Mouse (Mus musculus) liver, postnatal 0 days (tissue): Measurements from ENCODE around the gene Myo18b. TPM values are rescaled to one million over a fixed set of nuclear protein-coding genes. Genes with fewer than 3 reads are reported as not detected.

Experiments
- ATAC-seq: fragments of 200-750 bp; cut with Nextera tagmentation; 2 replicates; pipeline ENCODE4 v1.8.0; 2017; ENCODE audit warnings: mild to moderate bottlenecking, moderate library complexity
- DNase-seq: peaks from one replicate; pipeline ENCODE4 v3.0.0-alpha.2; 2016
- H3K27ac ChIP-seq: fragments of 300-500 bp; sonication (generic); 2 replicates; pipeline ENCODE4 v1.5.1; 2014; ENCODE audit warnings: antibody characterized with exemption, moderate library complexity, mild to moderate bottlenecking, low read depth
- H3K27me3 ChIP-seq: fragments of 300-500 bp; sonication (generic); 2 replicates; pipeline ENCODE4 v1.6.1; 2014; ENCODE audit warnings: low read length, control low read depth, mixed read lengths; ENCODE audit not compliant: insufficient read depth
- H3K36me3 ChIP-seq: fragments of 300-500 bp; sonication (generic); replicated peaks from 2 replicates; pipeline ENCODE4 v1.6.1; 2014; ENCODE audit warnings: mild to moderate bottlenecking, control low read depth, low read length, moderate library complexity, mixed read lengths; ENCODE audit not compliant: insufficient read depth
- H3K4me1 ChIP-seq: fragments of 300-500 bp; sonication (generic); 2 replicates; pipeline ENCODE4 v1.6.1; 2014; ENCODE audit warnings: antibody characterized with exemption, mild to moderate bottlenecking, control low read depth; ENCODE audit not compliant: insufficient read depth
- H3K4me2 ChIP-seq: fragments of 300-500 bp; sonication (generic); 2 replicates; pipeline ENCODE4 v1.6.1; 2014; ENCODE audit warnings: low read depth, mild to moderate bottlenecking, low read length, moderate library complexity, mixed read lengths
- H3K4me3 ChIP-seq: fragments of 300-500 bp; sonication (generic); 2 replicates; pipeline ENCODE4 v1.5.1; 2014; ENCODE audit warnings: low read depth, low read length
- H3K9ac ChIP-seq: fragments of 300-500 bp; sonication (generic); replicated peaks from 2 replicates; pipeline ENCODE4 v1.6.1; 2014; ENCODE audit warnings: mild to moderate bottlenecking, moderate library complexity
- H3K9me3 ChIP-seq: fragments of 300-500 bp; sonication (generic); 2 replicates; pipeline ENCODE4 v1.6.1; 2016; ENCODE audit warnings: mild to moderate bottlenecking, control low read depth, low read length, mixed read lengths
- CTCF ChIP-seq: sonication (generic); IDR thresholded peaks from 2 replicates; pipeline ENCODE4 v1.5.1; 2016; ENCODE audit warnings: antibody characterized with exemption, low read depth
- EP300 ChIP-seq: IDR thresholded peaks from 2 replicates; pipeline ENCODE4 v1.6.1; 2016; ENCODE audit warnings: antibody characterized with exemption, low read depth, mild to moderate bottlenecking
- WGBS: fragments of 180-500 bp; shearing (Covaris S2); extraction: QIAGEN DNeasy Blood & Tissue Kit; methylation state at CpG from one replicate; pipeline ENCODE4 v1.1.7; 2014; ENCODE audit not compliant: insufficient replicate concordance; 5-methylcytosine and 5-hydroxymethylcytosine counted together
- polyA plus RNA-seq: library from polyadenylated mRNA; unstranded; fragments of >200 nt; fragmentation: Nextera tagmentation; extraction: Ambion mirVana; gene quantifications from 2 replicates; pipeline ENCODE4 v1.2.1, GENCODE M21; 2015

The Myo18b gene
- polyA plus RNA-seq, 1 experiment from 2014 or later = not detected

DNA sequence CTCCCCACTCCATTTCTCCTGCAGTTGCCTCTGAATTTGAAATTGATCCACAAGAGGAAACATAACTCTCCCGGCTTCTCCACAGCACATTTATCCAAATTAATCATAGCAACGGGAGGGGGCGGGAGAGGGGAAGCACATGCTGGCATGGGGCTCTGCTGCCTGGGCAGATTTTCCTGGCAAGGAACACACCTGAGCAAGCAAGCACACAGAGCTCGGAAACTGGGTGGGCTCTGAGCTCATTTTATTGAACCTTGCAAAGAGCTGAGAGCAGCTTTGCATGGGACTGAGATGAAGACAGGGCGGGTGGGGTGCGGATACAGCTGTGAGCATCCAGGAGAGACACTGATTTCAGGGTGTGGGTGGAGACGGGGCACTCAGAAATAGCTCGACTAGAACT is 229.0 kb downstream of the Myo18b start:
- H3K9ac ChIP-seq = no peak overlapping the region
- no peak for DNase-seq
- no peak overlapping the region for H3K4me3 ChIP-seq
- no peaks in the 10 kb centered on the region for H3K36me3 ChIP-seq
- 65% methylated on average over 8 of the region's 8 CpGs for WGBS
- no peak overlapping the region for H3K4me2 ChIP-seq
- H3K9me3 ChIP-seq = no peaks in the 10 kb centered on the region
- H3K4me1 ChIP-seq = no peaks in the 10 kb centered on the region
- H3K27me3 ChIP-seq = no peaks in the 10 kb centered on the region
- no peak for ATAC-seq
- no peak for TF ChIP-seq CTCF
- TF ChIP-seq EP300 = no peak
- H3K27ac ChIP-seq = no peak overlapping the region

DNA sequence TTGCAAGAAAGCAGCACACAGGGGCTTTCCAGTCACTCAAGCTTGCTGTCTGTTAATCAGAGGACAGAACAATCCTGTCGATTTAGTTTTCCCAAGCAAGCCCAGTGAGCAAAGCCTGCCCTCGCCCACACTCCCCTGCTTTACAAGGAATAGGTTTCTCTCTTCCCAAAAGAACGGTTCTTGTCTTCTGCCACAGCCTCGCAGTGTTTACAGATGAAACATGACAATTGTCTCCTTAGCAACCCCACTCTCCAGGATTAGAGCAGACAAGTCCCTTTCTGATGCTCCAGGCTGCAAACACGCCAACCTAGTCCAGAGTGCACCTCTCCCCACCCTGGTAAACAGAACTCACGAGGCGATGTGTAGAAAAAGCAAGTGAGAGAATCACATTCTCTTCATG is 230.5 kb downstream of the Myo18b start:
- DNase-seq (no peak), ATAC-seq (no peak)
- no peak overlapping the region for H3K9ac ChIP-seq
- no peaks in the 10 kb centered on the region for H3K9me3 ChIP-seq
- 48% methylated on average over 7 of the region's 7 CpGs for WGBS
- no peaks in the 10 kb centered on the region for H3K27me3 ChIP-seq
- H3K4me3 ChIP-seq = no peak overlapping the region
- H3K36me3 ChIP-seq = no peaks in the 10 kb centered on the region
- no peaks in the 10 kb centered on the region for H3K4me1 ChIP-seq
- TF ChIP-seq EP300 = no peak
- TF ChIP-seq CTCF = no peak
- H3K27ac ChIP-seq = no peak overlapping the region
- H3K4me2 ChIP-seq = no peak overlapping the region

DNA sequence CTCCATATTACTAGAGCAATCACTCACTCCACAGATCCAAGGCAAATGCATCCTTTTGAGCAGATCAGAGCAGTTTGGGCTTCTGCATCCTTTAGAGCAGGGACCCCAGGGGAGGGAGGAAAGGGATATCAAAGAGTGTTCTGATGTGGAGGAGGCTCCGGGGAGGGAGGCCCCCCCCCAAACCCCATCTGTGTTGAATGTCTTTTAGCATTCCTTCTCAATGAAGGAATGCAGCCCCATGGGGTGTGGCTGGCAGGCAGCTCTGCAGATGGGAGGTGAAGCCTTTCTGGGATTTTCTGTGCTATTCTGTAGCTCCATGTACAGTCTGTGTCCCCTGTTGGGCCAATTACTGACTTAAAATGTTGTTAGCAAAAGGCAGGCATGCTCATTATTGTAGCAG is 232.5 kb downstream of the Myo18b start:
- no peak overlapping the region for H3K9ac ChIP-seq
- 7% methylated on average over 1 of the region's 1 CpGs for WGBS
- no peaks in the 10 kb centered on the region for H3K9me3 ChIP-seq
- no peak overlapping the region for H3K4me2 ChIP-seq
- H3K4me3 ChIP-seq = no peak overlapping the region
- TF ChIP-seq CTCF = no peak
- TF ChIP-seq EP300 = no peak
- no peaks in the 10 kb centered on the region for H3K27me3 ChIP-seq
- no peak overlapping the region for H3K27ac ChIP-seq
- H3K4me1 ChIP-seq = no peaks in the 10 kb centered on the region
- H3K36me3 ChIP-seq = no peaks in the 10 kb centered on the region
- no peak for ATAC-seq
- no peak for DNase-seq

- no peak overlapping the region for H3K27ac ChIP-seq
- DNase-seq (no peak), ATAC-seq (no peak)
- H3K9ac ChIP-seq = no peak overlapping the region
- no peak overlapping the region for H3K4me2 ChIP-seq
- H3K4me3 ChIP-seq = no peak overlapping the region
- TF ChIP-seq EP300 (no peak), CTCF (0 out of 2 replicates have a peak, but pooled peaks have one; percentile 5)
- H3K36me3 ChIP-seq = no peaks in the 10 kb centered on the region
- H3K4me1 ChIP-seq = no peaks in the 10 kb centered on the region
- 0 out of 2 replicates have a peak, but pooled peaks cover under 1% of the 10 kb centered on the region for H3K27me3 ChIP-seq
- H3K9me3 ChIP-seq = no peaks in the 10 kb centered on the region
- 44% methylated on average over 10 of the region's 10 CpGs for WGBS
Measured at GRCm38 (mm10) chr5:112660924-112661431, 235.2 kb downstream of the Myo18b start.

DNA sequence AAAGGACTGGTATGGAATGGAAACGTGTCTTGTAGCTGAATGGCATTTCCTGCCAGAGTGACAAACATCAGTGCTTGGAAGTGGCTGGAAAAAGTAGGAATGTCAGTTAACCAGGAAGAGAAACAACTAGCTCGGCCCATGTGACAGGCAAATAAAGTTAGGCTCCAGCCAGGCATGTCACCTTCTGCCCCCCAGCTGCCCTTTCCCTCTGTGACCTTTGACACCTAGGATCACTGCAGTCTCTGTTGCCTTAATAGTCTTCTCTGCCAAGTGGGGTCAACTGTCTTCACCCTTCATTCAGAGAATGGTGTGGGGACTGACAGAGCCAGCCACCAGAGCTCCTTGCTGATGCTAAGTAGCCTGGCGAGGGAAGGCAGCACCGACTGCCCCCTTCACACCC is 236.9 kb downstream of the Myo18b start:
- 35% methylated on average over 4 of the region's 4 CpGs for WGBS
- no peak for TF ChIP-seq CTCF
- TF ChIP-seq EP300 = no peak
- no peaks in the 10 kb centered on the region for H3K4me1 ChIP-seq

DNA sequence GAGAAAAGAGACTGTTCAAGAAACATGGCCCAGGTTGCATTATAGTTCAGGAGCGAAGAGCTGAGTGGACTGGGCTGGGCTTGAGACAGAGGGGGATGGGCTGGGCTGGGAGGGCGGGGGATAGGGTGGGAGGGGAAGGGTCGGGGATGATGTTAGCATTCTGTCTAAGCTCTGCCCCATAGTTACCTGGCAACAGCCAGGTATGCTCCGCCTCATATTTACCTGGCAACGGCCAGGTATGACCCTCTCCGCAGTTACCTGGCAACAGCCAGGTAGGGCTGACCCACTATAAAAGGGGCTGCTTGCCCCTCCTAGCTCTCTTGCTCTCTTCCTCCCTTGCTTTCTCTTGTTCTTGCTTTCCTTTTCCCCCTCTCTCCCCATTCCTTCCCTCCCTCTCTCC is 239.4 kb downstream of the Myo18b start:
- Histone ChIP-seq H3K4me2 (no peak overlapping the region), H3K9me3 (no peaks in the 10 kb centered on the region), H3K27me3 (peaks cover 10% of the 10 kb centered on the region; the same call in 1 of the 2 replicates), H3K36me3 (no peaks in the 10 kb centered on the region), H3K27ac (no peak overlapping the region), H3K9ac (no peak overlapping the region), H3K4me3 (no peak overlapping the region), H3K4me1 (no peaks in the 10 kb centered on the region)
- DNase-seq (no peak), ATAC-seq (no peak)
- no peak for TF ChIP-seq CTCF
- no peak for TF ChIP-seq EP300
- 7% methylated on average over 6 of the region's 6 CpGs for WGBS

More for the DNA sequence above, 236.9 kb downstream of the Myo18b start:
- H3K27ac ChIP-seq = no peak overlapping the region
- no peaks in the 10 kb centered on the region for H3K9me3 ChIP-seq
- ATAC-seq (no peak), DNase-seq (no peak)
- no peaks in the 10 kb centered on the region for H3K36me3 ChIP-seq
- no peak overlapping the region for H3K9ac ChIP-seq
- no peak overlapping the region for H3K4me2 ChIP-seq
- H3K4me3 ChIP-seq = no peak overlapping the region
- H3K27me3 ChIP-seq = peaks cover 10% of the 10 kb centered on the region; the same call in 1 of the 2 replicates

DNA sequence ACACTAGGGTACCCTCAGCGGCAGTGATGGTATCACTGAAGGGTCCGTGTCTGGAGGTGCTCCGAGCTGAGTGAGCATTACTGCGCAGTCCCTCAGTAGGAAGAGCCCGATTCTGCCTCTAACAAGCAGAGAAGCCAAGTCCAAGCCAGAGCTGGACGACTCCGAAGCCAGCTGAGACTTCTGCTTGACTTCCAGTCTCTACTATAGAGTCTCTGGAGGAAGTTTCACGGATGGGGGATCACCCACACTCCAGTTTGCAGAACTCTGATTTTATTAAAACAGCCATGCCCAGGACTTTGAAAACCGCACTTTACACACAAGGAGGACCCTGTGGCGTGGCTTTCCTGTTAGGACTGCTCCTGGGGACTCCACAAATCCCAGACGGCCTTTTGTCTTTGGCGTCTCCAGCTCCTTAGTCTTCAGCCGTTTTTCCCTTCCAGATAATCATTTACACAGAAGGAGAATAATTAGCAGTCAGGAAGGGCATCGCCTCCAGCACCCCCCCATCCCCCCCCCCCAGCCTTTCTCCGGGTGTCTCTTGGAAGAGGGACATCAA is 240.1 kb downstream of the Myo18b start:
- H3K27me3 ChIP-seq = peaks cover 10% of the 10 kb centered on the region; the same call in 1 of the 2 replicates
- no peak for ATAC-seq
- no peak overlapping the region for H3K9ac ChIP-seq
- no peaks in the 10 kb centered on the region for H3K4me1 ChIP-seq
- H3K36me3 ChIP-seq = no peaks in the 10 kb centered on the region
- no peak for TF ChIP-seq EP300
- no peak for TF ChIP-seq CTCF
- H3K4me3 ChIP-seq = no peak overlapping the region
- no peak overlapping the region for H3K4me2 ChIP-seq
- H3K27ac ChIP-seq = no peak overlapping the region
- no peaks in the 10 kb centered on the region for H3K9me3 ChIP-seq
- WGBS = 3% methylated on average over 15 of the region's 15 CpGs
- no peak for DNase-seq
